Mouse (Mus musculus) megakaryocyte, embryonic 14.5 days (primary cell): ENCODE data around the gene Sgcb. TPM values are rescaled to one million over a fixed set of nuclear protein-coding genes. Genes with fewer than 3 reads are reported as not detected.

ENCODE experiments used
- H3K27me3 ChIP-seq: replicated peaks from 2 replicates; pipeline ENCODE3; 2012; ENCODE audit warnings: inconsistent platforms
- H3K36me3 ChIP-seq: replicated peaks from 2 replicates; pipeline ENCODE3; 2012; ENCODE audit warnings: low read length, inconsistent platforms, mixed read lengths
- H3K4me1 ChIP-seq: 2 replicates; pipeline ENCODE4 v1.6.1; 2012; ENCODE audit warnings: inconsistent platforms
- H3K4me3 ChIP-seq: replicated peaks from 2 replicates; pipeline ENCODE3; 2012; ENCODE audit warnings: moderate library complexity, mild to moderate bottlenecking, inconsistent platforms
- H3K9me3 ChIP-seq: 2 replicates; pipeline ENCODE4 v1.6.1; 2012; ENCODE audit warnings: inconsistent platforms
- FLI1 ChIP-seq: IDR thresholded peaks from 2 replicates; pipeline ENCODE4 v1.6.1; 2012; ENCODE audit warnings: low read length, inconsistent platforms, mixed read lengths
- GATA1 ChIP-seq: IDR thresholded peaks from 3 replicates; pipeline ENCODE4 v1.6.1; 2012; ENCODE audit warnings: mixed read lengths, low read length, inconsistent platforms, borderline replicate concordance
- polyA plus RNA-seq: library from polyadenylated mRNA; stranded (reverse); fragments of >175 nt; gene quantifications from 2 replicates; pipeline ENCODE4 v1.2.3, GENCODE M21; 2012; ENCODE audit warnings: low replicate concordance; ENCODE audit not compliant: insufficient read depth

Gene Sgcb
- polyA plus RNA-seq, 1 experiment: 1.8 TPM

DNA sequence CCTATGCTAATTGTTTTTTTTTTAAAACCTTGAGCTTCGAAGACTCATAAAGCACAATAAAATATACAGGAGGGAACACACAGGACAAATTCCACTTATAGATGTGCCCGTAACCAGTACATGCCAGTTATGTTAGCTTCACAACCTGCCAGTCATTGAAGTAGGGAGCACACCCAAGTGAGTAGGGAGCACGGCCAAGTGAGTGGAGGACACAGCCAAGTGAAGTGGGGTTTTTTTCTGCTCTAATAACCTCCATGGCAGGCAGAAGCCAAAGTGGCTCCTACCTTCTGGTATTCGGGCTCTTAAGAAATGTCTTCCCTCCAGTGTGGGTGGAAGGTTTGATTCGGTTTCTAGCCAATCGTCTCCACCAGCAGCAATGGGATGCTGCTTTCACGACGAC is 34.3 kb downstream of the Sgcb start:
- H3K9me3 ChIP-seq: peaks cover 13% of the 10 kb centered on the region
- TF ChIP-seq GATA1 (no peak), FLI1 (no peak)
- H3K27me3 ChIP-seq: peaks cover 11% of the 10 kb centered on the region
- no peak overlapping the region for H3K4me3 ChIP-seq
- H3K4me1 ChIP-seq: peaks cover 14% of the 10 kb centered on the region
- H3K36me3 ChIP-seq: no peaks in the 10 kb centered on the region

DNA sequence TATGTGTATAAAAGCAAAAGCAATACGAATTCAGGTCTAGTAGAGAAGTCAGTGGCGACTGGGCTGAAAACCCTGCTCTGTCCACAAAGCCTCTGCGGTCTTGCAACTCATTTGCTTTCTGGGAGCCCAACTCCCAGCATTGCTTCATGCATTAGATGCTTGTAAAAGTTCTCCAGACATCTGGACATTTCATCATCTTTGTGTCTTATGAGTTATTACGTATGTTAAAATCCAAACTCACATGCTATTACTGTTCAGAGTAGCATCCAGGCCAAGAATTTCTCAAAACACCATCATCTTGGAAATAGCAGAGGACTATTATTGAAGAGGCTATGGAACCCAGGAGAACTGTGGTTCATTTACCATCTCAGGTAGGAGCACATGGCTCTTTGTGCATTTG is 36.5 kb downstream of the Sgcb start:
- H3K36me3 ChIP-seq: no peaks in the 10 kb centered on the region
- peaks cover 29% of the 10 kb centered on the region for H3K9me3 ChIP-seq
- TF ChIP-seq GATA1: no peak
- TF ChIP-seq FLI1: no peak
- peaks cover 11% of the 10 kb centered on the region for H3K27me3 ChIP-seq
- H3K4me3 ChIP-seq: no peak overlapping the region
- peaks cover 20% of the 10 kb centered on the region for H3K4me1 ChIP-seq

DNA sequence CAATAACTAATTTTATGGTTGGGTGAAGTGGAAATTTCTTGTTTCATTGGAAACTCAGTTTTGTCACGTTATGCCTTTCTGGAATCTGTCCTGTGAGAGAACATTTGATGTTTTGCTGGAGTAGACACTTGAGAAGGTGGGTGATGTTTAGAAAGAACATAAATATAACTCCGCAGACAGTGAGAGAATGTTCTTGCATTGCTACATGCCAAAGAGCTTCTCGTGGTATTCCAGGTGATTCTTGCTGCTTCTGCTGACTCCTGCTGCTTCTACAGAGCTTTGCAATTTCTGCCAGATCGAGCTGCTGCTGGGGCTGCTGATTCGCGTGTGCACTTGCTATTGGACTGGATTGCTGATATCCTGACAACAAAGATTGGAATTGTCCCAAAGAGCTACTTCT is 42.6 kb downstream of the Sgcb start:
- H3K4me3 ChIP-seq: no peak overlapping the region
- peaks cover 5% of the 10 kb centered on the region for H3K27me3 ChIP-seq
- no peaks in the 10 kb centered on the region for H3K36me3 ChIP-seq
- H3K9me3 ChIP-seq: peaks cover 25% of the 10 kb centered on the region
- H3K4me1 ChIP-seq: peaks cover 10% of the 10 kb centered on the region
- TF ChIP-seq FLI1 (no peak), GATA1 (no peak)

DNA sequence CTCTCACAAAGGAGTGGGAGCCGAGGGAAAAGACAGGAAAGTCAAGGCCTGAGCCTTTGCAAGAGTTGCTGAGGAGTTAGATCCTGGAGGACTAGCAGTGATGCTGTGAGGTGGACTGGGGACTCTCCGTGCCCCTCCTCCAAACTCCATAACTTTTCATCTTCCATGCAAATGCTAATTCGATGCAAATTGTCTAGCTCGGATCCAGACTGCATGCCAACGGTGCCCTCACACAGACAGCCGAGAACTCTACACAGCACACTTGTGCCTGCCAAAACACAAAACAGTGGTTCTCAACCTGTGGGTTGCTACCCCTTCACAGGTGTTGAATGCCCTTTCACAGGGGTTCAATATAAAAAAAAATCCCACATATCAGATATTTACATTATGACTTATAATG is 43.0 kb downstream of the Sgcb start:
- TF ChIP-seq GATA1 (no peak), FLI1 (no peak)
- peaks cover 10% of the 10 kb centered on the region for H3K4me1 ChIP-seq
- peaks cover 23% of the 10 kb centered on the region for H3K9me3 ChIP-seq
- H3K36me3 ChIP-seq: no peaks in the 10 kb centered on the region
- peaks cover 5% of the 10 kb centered on the region for H3K27me3 ChIP-seq
- H3K4me3 ChIP-seq: no peak overlapping the region

DNA sequence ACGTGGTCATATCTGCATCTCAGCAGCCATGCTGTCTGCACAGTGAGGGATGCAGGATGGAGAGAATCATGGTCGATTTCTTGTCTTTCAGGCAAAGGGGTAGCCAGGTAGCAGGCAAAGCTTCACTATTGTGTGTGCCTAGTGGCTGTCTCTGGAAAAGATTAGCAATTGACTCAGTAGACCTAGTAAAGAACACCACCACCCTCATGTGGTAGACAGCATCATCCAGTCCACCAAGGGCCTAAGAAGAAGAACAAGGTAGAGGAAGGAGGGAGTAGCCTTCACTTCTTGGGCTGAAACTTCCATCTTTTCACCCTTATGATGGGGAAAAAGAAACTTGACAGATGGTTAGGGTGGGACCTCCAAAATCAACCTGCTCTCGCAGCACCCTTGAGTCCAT is 44.7 kb downstream of the Sgcb start:
- H3K4me3 ChIP-seq: no peak overlapping the region
- H3K9me3 ChIP-seq: peaks cover 19% of the 10 kb centered on the region
- peaks cover 5% of the 10 kb centered on the region for H3K27me3 ChIP-seq
- no peak for TF ChIP-seq FLI1
- no peak for TF ChIP-seq GATA1
- no peaks in the 10 kb centered on the region for H3K36me3 ChIP-seq
- peaks cover 17% of the 10 kb centered on the region for H3K4me1 ChIP-seq

DNA sequence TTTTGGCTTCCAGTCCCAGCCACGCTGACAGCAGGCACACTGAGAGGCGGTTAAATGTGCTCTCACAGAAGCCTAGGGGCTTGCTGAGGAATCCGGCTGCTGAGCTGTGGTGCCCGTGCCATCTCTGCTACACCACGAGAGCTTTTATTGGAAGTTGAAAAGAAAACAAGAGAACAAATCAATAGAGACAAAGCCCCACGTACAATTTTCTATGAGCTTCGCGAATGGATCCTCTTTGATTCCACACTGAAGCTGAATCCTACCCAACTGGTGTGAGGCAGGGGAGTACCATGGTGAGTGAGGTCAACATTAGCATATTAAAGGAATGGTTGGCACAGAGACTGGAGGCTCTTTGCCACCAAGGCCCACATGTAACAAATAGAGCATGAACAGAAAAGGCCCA is 46.2 kb downstream of the Sgcb start:
- H3K4me3 ChIP-seq: no peak overlapping the region
- no peaks in the 10 kb centered on the region for H3K36me3 ChIP-seq
- no peak for TF ChIP-seq FLI1
- TF ChIP-seq GATA1: no peak
- H3K9me3 ChIP-seq: peaks cover 7% of the 10 kb centered on the region; the same call in 1 of the 2 replicates
- H3K4me1 ChIP-seq: peaks cover 10% of the 10 kb centered on the region
- peaks cover 5% of the 10 kb centered on the region for H3K27me3 ChIP-seq

DNA sequence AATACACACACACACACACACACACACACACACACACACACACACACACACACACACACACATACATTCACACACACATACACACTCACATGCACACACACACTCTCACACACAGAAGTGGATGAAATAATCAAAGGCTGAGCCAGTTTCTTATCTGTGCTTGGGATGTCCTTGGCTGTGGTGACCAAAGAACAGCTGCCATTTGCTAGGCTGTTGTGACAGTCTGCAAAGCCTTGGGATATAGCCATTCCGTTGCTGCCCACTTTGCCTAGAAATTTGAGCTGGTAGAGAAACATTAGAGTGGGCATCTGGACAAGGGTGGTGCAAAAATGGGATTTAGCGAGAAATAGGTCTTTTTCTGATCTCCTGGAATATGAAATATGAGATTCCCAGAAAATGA is 47.6 kb downstream of the Sgcb start:
- no peaks in the 10 kb centered on the region for H3K36me3 ChIP-seq
- peaks cover 7% of the 10 kb centered on the region; the same call in 1 of the 2 replicates for H3K4me1 ChIP-seq
- TF ChIP-seq FLI1: no peak
- TF ChIP-seq GATA1: no peak
- peaks cover 8% of the 10 kb centered on the region for H3K27me3 ChIP-seq
- no peak overlapping the region for H3K4me3 ChIP-seq
- H3K9me3 ChIP-seq: peaks cover 7% of the 10 kb centered on the region; the same call in 1 of the 2 replicates

DNA sequence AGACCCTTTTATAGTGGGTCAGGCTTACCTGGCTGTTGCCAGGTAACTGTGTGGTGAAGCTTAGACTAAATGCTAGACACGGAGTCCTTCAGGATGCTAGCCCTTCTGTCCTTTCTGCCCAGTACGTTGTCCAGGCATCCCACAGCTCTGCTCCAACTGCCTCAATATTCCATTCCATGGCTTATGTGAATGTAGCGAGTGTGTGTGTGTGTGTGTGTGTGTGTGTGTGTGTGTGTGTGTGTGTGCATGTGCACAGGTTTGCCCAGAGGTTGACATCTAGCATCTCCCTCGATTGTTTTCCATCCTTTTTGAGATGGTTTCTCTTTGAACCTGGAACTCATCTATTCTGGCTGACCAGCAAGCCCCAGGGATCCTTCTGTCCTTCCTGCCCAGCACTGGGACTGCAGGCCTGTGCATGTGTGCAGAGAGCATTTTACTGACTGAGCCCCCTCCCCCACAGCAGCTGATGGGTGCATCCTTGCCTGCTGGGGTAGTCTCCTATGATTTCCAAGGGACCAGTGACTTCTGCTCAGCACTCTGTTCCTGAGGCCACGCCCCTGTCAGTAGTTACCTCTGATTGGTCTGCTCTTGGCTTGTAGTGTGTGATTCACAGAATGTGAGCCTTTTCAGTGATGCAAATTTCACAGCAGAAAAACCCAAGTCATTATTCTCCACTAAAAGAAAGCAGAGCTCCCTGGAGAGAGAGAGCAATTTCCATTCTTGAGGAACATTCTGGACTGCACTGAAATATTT is 48.5 kb downstream of the Sgcb start:
- peaks cover 8% of the 10 kb centered on the region for H3K27me3 ChIP-seq
- no peak overlapping the region for H3K4me3 ChIP-seq
- H3K4me1 ChIP-seq: peaks cover 7% of the 10 kb centered on the region; the same call in 1 of the 2 replicates
- peaks cover 2% of the 10 kb centered on the region; the same call in 1 of the 2 replicates for H3K9me3 ChIP-seq
- no peak for TF ChIP-seq FLI1
- no peak for TF ChIP-seq GATA1
- no peaks in the 10 kb centered on the region for H3K36me3 ChIP-seq

DNA sequence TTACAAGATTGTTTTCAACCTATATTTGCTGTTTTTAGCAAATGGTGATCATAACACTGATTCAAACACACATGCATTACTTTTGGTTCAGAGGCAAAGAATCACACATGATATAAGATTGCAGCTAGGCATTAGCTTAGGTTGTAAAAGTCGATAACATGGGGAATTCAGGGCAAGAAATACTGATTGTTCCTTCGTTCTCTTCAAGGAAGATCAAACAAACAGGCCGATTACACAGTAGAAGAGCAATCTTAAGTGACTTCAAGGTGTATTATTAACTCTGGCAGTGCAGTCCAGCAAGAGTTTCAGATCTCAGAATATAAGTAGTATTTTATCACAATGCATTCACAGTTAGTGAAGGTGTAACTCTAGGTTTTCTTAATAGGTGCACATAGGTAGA is 60.5 kb downstream of the Sgcb start:
- Histone ChIP-seq H3K36me3 (no peaks in the 10 kb centered on the region), H3K4me3 (no peak overlapping the region), H3K9me3 (peaks cover 10% of the 10 kb centered on the region), H3K27me3 (peaks cover 16% of the 10 kb centered on the region), H3K4me1 (peaks cover 6% of the 10 kb centered on the region)
- TF ChIP-seq GATA1 (no peak), FLI1 (no peak)

DNA sequence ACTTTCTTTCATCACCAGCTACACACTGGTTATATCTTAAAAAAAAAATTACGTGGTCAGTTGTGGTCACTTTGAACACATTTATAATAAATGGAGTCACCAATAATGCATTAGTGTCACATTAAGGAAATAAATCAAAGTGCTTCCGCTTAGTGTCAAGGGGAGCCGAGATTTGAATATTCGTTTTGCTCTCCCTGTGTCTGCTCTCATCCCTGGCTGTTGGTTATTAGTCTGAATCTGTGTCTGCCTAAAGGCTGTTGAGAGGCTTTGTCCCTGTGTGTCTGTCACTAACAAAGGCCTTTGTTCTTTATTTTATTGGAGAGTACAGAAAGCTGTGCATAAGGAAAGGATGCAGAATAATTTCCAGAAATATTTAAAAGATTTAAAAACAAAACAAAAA is 61.0 kb downstream of the Sgcb start:
- H3K4me3 ChIP-seq: no peak overlapping the region
- no peaks in the 10 kb centered on the region for H3K36me3 ChIP-seq
- TF ChIP-seq GATA1 (no peak), FLI1 (no peak)
- H3K27me3 ChIP-seq: peaks cover 17% of the 10 kb centered on the region
- H3K4me1 ChIP-seq: peaks cover 6% of the 10 kb centered on the region
- peaks cover 10% of the 10 kb centered on the region for H3K9me3 ChIP-seq
